Mouse (Mus musculus) brain, embryonic 14.5 days (tissue): Measurements from ENCODE around the gene Cep63. TPM values are rescaled to one million over a fixed set of nuclear protein-coding genes. Genes with fewer than 3 reads are reported as not detected.
A peak's percentile ranks its signal among the peaks of the same experiment; 100 is the strongest.

Experiments used
- DNase-seq: peaks from one replicate; pipeline ENCODE4 v3.0.0-alpha.2; 2011; ENCODE audit warnings: low read depth
- CTCF ChIP-seq: fragments of 200-500 bp; IDR thresholded peaks from 2 replicates; pipeline ENCODE4 v1.5.1; 2012; ENCODE audit warnings: inconsistent platforms, mild to moderate bottlenecking, moderate library complexity, borderline replicate concordance; ENCODE audit not compliant: insufficient read depth, insufficient read length; ENCODE audit errors: extremely low read depth
- POLR2A ChIP-seq: fragments of 200-500 bp; IDR thresholded peaks from 2 replicates; pipeline ENCODE4 v1.6.1; 2012; ENCODE audit warnings: mild to moderate bottlenecking, inconsistent platforms, borderline replicate concordance; ENCODE audit not compliant: poor library complexity, insufficient read depth, insufficient read length, severe bottlenecking; ENCODE audit errors: extremely low read depth
- polyA plus RNA-seq: library from polyadenylated mRNA; depleted of rRNA; stranded (reverse); fragments of >200 nt; gene quantifications from 2 replicates; pipeline ENCODE4 v1.2.3, GENCODE M21; 2012; rRNA removed

Gene Cep63
- polyA plus RNA-seq, 1 experiment: 23.8 TPM

GRCm38 (mm10) chr9:102543761-102544115, 82.6 kb downstream of the Cep63 start:
- TF ChIP-seq POLR2A (no peak), CTCF (no peak)
- peak; percentile 71 for DNase-seq

- DNase-seq: no peak
- TF ChIP-seq POLR2A (no peak), CTCF (no peak)
Observed at GRCm38 (mm10) chr9:102542540-102542939, 83.8 kb downstream of the Cep63 start.

- TF ChIP-seq POLR2A: no peak
- no peak for DNase-seq
Observed at GRCm38 (mm10) chr9:102541666-102542065, 84.7 kb downstream of the Cep63 start.

GRCm38 (mm10) chr9:102539699-102540098, 86.6 kb downstream of the Cep63 start:
- no peak for TF ChIP-seq POLR2A
- TF ChIP-seq CTCF: no peak
- DNase-seq: no peak

GRCm38 (mm10) chr9:102536968-102537367, 89.4 kb downstream of the Cep63 start:
- TF ChIP-seq POLR2A: no peak
- TF ChIP-seq CTCF: no peak
- DNase-seq: no peak

Other genes with a start within 250 kb of the Cep63 start
- 0.68 and 1.6 TPM in 2 replicates for gene Ky, start 120.8 kb downstream of the Cep63 start, polyA plus RNA-seq
- 125 and 129 TPM in 2 replicates for gene Anapc13, start 238 bp downstream of the Cep63 start, polyA plus RNA-seq
- gene Amotl2, start 90.1 kb upstream of the Cep63 start, polyA plus RNA-seq: 53.3 and 83.2 TPM in 2 replicates
- 50.4 and 53.0 TPM in 2 replicates for gene Ryk, start 208.4 kb upstream of the Cep63 start, polyA plus RNA-seq